Mouse (Mus musculus) B cell, adult (primary cell): ENCODE results near the gene Gm5938. TPM values are rescaled to one million over a fixed set of nuclear protein-coding genes. Genes with fewer than 3 reads are reported as not detected.

ENCODE experiments used
- total RNA-seq: library from RNA; stranded (reverse); gene quantifications from 4 replicates; pipeline ENCODE4 v1.2.4, GENCODE M21; 2023; ENCODE audit not compliant: inconsistent age

Gene Gm5938
- total RNA-seq = not detected in 4 replicates

DNA sequence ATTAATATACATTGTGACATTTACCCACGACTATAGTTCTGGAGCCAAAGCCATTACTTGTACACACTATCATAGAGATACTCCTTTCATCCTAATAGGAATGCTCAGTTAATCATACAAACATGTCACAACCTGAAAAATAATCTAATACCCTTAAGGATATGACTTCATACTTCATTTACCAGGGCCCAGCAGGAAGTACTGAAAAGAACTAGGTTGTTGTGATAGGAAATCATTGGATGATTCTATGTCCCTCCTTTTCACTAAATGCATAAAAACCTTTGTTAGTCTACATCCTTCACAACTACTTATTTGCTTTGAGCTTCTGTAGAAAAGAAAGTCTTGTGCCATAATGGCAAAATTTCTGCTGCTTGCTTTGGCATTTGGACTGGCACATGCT is at the start of gene Gm5938:
Gm5938 (plus strand) TSS at position 301 of the 400 bp plus-strand sequence.

DNA sequence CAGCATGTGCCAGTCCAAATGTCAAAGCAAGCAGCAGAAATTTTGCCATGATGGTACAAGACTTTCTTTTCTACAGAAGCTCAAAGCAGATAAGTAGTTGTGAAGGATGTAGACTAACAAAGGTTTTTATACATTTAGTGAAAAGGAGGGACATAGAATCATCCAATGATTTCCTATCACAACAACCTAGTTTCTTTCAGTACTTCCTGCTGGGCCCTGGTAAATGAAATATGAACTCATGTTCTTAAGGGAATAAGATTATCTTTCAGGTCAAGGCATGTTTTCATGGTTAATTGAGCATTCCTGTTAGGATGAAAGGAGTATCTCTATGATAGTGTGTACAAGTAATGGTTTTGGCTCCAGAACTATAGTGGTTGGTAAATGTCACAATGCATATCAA is 34.0 kb upstream of the Gm5938 start, which contains the start of gene Obp1a:
Obp1a (minus strand) TSS at position 101 of the 400 bp plus-strand sequence.

Other genes starting within 250 kb of the Gm5938 start
- not detected in 4 replicates for gene 5430402E10Rik, start 200.4 kb upstream of the Gm5938 start, total RNA-seq
- gene Obp1a, start 34.1 kb upstream of the Gm5938 start, total RNA-seq = not detected in 4 replicates
- gene Obp1b, start 61.3 kb downstream of the Gm5938 start, total RNA-seq = not detected in 4 replicates
- gene Gm14743, start 120.5 kb downstream of the Gm5938 start, total RNA-seq = not detected in 4 replicates
- not detected in 4 replicates for gene 4930480E11Rik, start 244.2 kb downstream of the Gm5938 start, total RNA-seq